Mouse (Mus musculus) lung, adult 2 months (tissue): ENCODE measurements at regions not wholly inside any gene's neighbourhood (a gene's known extent, or its start where the extent isn't known, plus 50 kb on each side); places are given as distances from the start of the nearest gene placed in this dataset.

ENCODE experiments used
- CTCF ChIP-seq: fragments of 200-500 bp; IDR thresholded peaks from 2 replicates; pipeline ENCODE4 v1.5.1; 2011; ENCODE audit warnings: mild to moderate bottlenecking, low read length, control low read depth; ENCODE audit not compliant: insufficient read depth
- POLR2A ChIP-seq: fragments of 200-500 bp; IDR thresholded peaks from 2 replicates; pipeline ENCODE4 v1.6.1; 2011; ENCODE audit warnings: low read depth, mild to moderate bottlenecking, control low read depth, low read length, borderline replicate concordance; ENCODE audit errors: extremely low read depth

DNA sequence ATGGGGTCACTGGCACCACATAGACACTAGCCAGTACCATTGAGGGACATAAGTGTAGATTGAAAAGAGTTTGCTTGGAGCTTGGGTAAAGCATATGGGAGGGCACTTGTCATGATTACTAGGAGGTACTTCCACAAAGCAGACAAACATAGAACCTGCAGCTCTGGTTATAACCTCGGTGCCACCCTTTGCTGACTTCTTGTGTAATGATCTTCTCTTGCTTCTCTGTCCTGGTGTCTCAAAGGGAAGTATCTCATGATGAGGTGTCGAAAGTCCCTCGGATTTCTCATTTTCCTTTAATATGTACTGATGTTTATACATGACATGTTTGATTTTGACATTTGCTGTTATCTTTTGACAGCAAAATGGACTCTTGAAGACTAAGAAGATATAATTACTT is 2114.5 kb downstream of the 4930444P10Rik start:
- no peak for TF ChIP-seq CTCF
- TF ChIP-seq POLR2A = no peak
